Mouse (Mus musculus) heart, embryonic 12.5 days (tissue): ENCODE results near the gene Aatf. TPM values are rescaled to one million over a fixed set of nuclear protein-coding genes. Genes with fewer than 3 reads are reported as not detected.
A peak's percentile ranks its signal among the peaks of the same experiment; 100 is the strongest.

Source experiments
- ATAC-seq: fragments of 200-750 bp; cut with Nextera tagmentation; 2 replicates; pipeline ENCODE4 v1.8.0; 2017; ENCODE audit warnings: moderate TSS enrichment, moderate library complexity; ENCODE audit not compliant: insufficient number of reproducible peaks, low FRiP score
- H3K27ac ChIP-seq: fragments of 300-500 bp; sonication (generic); 2 replicates; pipeline ENCODE4 v1.5.1; 2016; ENCODE audit warnings: mild to moderate bottlenecking, moderate library complexity; ENCODE audit not compliant: poor library complexity, severe bottlenecking
- H3K27me3 ChIP-seq: fragments of 300-500 bp; sonication (generic); replicated peaks from 2 replicates; pipeline ENCODE4 v1.6.1; 2016; ENCODE audit warnings: mild to moderate bottlenecking, moderate library complexity
- H3K36me3 ChIP-seq: fragments of 300-500 bp; sonication (generic); 2 replicates; pipeline ENCODE4 v1.6.1; 2016; ENCODE audit warnings: mild to moderate bottlenecking, moderate library complexity
- H3K4me1 ChIP-seq: fragments of 300-500 bp; sonication (generic); replicated peaks from 2 replicates; pipeline ENCODE4 v1.6.1; 2016; ENCODE audit warnings: mild to moderate bottlenecking
- H3K4me2 ChIP-seq: fragments of 300-500 bp; sonication (generic); 2 replicates; pipeline ENCODE4 v1.6.1; 2016; ENCODE audit warnings: mild to moderate bottlenecking, moderate library complexity
- H3K4me3 ChIP-seq: fragments of 300-500 bp; sonication (generic); 2 replicates; pipeline ENCODE4 v1.5.1; 2016; ENCODE audit warnings: mild to moderate bottlenecking
- H3K9ac ChIP-seq: fragments of 300-500 bp; sonication (generic); 2 replicates; pipeline ENCODE4 v1.6.1; 2016; ENCODE audit warnings: mild to moderate bottlenecking, moderate library complexity
- H3K9me3 ChIP-seq: fragments of 300-500 bp; sonication (generic); replicated peaks from 2 replicates; pipeline ENCODE4 v1.6.1; 2016; ENCODE audit warnings: mild to moderate bottlenecking, moderate library complexity
- WGBS: fragments of 180-500 bp; shearing (Covaris S2); methylation state at CpG from one replicate; pipeline ENCODE4 v1.1.7; 2016; 5-methylcytosine and 5-hydroxymethylcytosine counted together
- polyA plus RNA-seq: library from polyadenylated mRNA; unstranded; fragments of >200 nt; fragmentation: Nextera tagmentation; extraction: Ambion mirVana; gene quantifications from 2 replicates; pipeline ENCODE4 v1.2.1, GENCODE M21; 2016

Gene Aatf
- polyA plus RNA-seq, 1 experiment from 2014 or later, result 28.6 TPM

GRCm38 (mm10) chr11:84526976-84527860 is 13.9 kb upstream of the Aatf start:
- H3K36me3 ChIP-seq, result no peaks in the 10 kb centered on the region
- H3K27me3 ChIP-seq, result peaks cover 100% of the 10 kb centered on the region
- no peak overlapping the region for H3K4me3 ChIP-seq
- ATAC-seq, result no peak
- H3K27ac ChIP-seq, result no peak overlapping the region
- H3K4me1 ChIP-seq, result peaks cover 49% of the 10 kb centered on the region
- H3K4me2 ChIP-seq, result no peak overlapping the region
- 4% methylated on average over 29 of the region's 29 CpGs for WGBS
- H3K9me3 ChIP-seq, result no peaks in the 10 kb centered on the region
- no peak overlapping the region for H3K9ac ChIP-seq

- no peaks in the 10 kb centered on the region for H3K9me3 ChIP-seq
- H3K36me3 ChIP-seq, result no peaks in the 10 kb centered on the region
- peak overlapping the region; percentile 86 for H3K4me2 ChIP-seq
- H3K27me3 ChIP-seq, result peaks cover 100% of the 10 kb centered on the region
- WGBS, result under 1% methylated on average over 10 of the region's 10 CpGs
- H3K4me3 ChIP-seq, result peak overlapping the region; percentile 57
- no peak for ATAC-seq
- peaks cover 49% of the 10 kb centered on the region for H3K4me1 ChIP-seq
- no peak overlapping the region for H3K27ac ChIP-seq
- H3K9ac ChIP-seq, result no peak overlapping the region
These were observed 13.1 kb upstream of the Aatf start for GRCm38 (mm10) chr11:84526451-84526850.

- Histone ChIP-seq H3K4me2 (peak within 1 kb of the TSS; percentile 86), H3K4me3 (peak within 1 kb of the TSS; percentile 57), H3K27me3 (peaks cover 100% of the 10 kb centered on the region), H3K27ac (no peak within 1 kb of the TSS), H3K9ac (0 out of 2 replicates have a peak within 1 kb of the TSS, but pooled peaks have one; percentile 9), H3K4me1 (peaks cover 49% of the 10 kb centered on the region), H3K9me3 (no peaks in the 10 kb centered on the region), H3K36me3 (no peaks in the 10 kb centered on the region)
- ATAC-seq, result no peak
- WGBS, result under 1% methylated on average over 64 of the region's 64 CpGs
These were observed 12.3 kb upstream of the Aatf start, which contains the start of gene Lhx1 for GRCm38 (mm10) chr11:84525421-84526274. Gene Lhx1, minus strand, starts transcription at chr11:84525535.

GRCm38 (mm10) chr11:84524511-84525270 is 11.4 kb upstream of the Aatf start:
- H3K4me1 ChIP-seq, result peaks cover 50% of the 10 kb centered on the region
- under 1% methylated on average over 48 of the region's 48 CpGs for WGBS

GRCm38 (mm10) chr11:84523841-84524510 is 10.7 kb upstream of the Aatf start:
- Histone ChIP-seq H3K9me3 (no peaks in the 10 kb centered on the region), H3K4me2 (peak overlapping the region; percentile 86), H3K4me1 (peaks cover 43% of the 10 kb centered on the region), H3K4me3 (peak overlapping the region; percentile 57), H3K27ac (no peak overlapping the region), H3K27me3 (peaks cover 100% of the 10 kb centered on the region), H3K36me3 (no peaks in the 10 kb centered on the region), H3K9ac (no peak overlapping the region)
- ATAC-seq, result no peak
- under 1% methylated on average over 35 of the region's 35 CpGs for WGBS

More at GRCm38 (mm10) chr11:84524511-84525270, 11.4 kb upstream of the Aatf start:
- no peak overlapping the region for H3K9ac ChIP-seq
- peak overlapping the region; percentile 86 for H3K4me2 ChIP-seq
- no peak overlapping the region for H3K27ac ChIP-seq
- peak overlapping the region; percentile 57 for H3K4me3 ChIP-seq
- 0 out of 2 replicates have a peak, but pooled peaks have one; percentile 39 for ATAC-seq
- no peaks in the 10 kb centered on the region for H3K9me3 ChIP-seq
- H3K27me3 ChIP-seq, result peaks cover 100% of the 10 kb centered on the region
- no peaks in the 10 kb centered on the region for H3K36me3 ChIP-seq

GRCm38 (mm10) chr11:84523321-84523831 is 10.1 kb upstream of the Aatf start:
- Histone ChIP-seq H3K4me1 (peaks cover 39% of the 10 kb centered on the region), H3K27ac (no peak overlapping the region), H3K4me2 (peak overlapping the region; percentile 86; the same call in 1 of the 2 replicates), H3K9ac (no peak overlapping the region), H3K4me3 (peak overlapping the region; percentile 57; the same call in 1 of the 2 replicates), H3K36me3 (no peaks in the 10 kb centered on the region), H3K27me3 (peaks cover 100% of the 10 kb centered on the region), H3K9me3 (no peaks in the 10 kb centered on the region)
- 2% methylated on average over 16 of the region's 16 CpGs for WGBS
- no peak for ATAC-seq

- Histone ChIP-seq H3K4me3 (peak overlapping the region; percentile 29), H3K4me2 (peak overlapping the region; percentile 56), H3K27me3 (peaks cover 97% of the 10 kb centered on the region), H3K9me3 (no peaks in the 10 kb centered on the region), H3K27ac (no peak overlapping the region), H3K4me1 (peaks cover 39% of the 10 kb centered on the region), H3K36me3 (no peaks in the 10 kb centered on the region), H3K9ac (no peak overlapping the region)
- ATAC-seq, result no peak
- under 1% methylated on average over 40 of the region's 40 CpGs for WGBS
These were observed 9.4 kb upstream of the Aatf start for GRCm38 (mm10) chr11:84522577-84523320.

GRCm38 (mm10) chr11:84521751-84522299 is 8.5 kb upstream of the Aatf start:
- H3K4me3 ChIP-seq, result peak overlapping the region; percentile 29; the same call in 1 of the 2 replicates
- no peaks in the 10 kb centered on the region for H3K9me3 ChIP-seq
- no peak overlapping the region for H3K4me2 ChIP-seq
- peaks cover 92% of the 10 kb centered on the region for H3K27me3 ChIP-seq
- H3K9ac ChIP-seq, result no peak overlapping the region
- H3K4me1 ChIP-seq, result peaks cover 39% of the 10 kb centered on the region
- no peak for ATAC-seq
- H3K36me3 ChIP-seq, result no peaks in the 10 kb centered on the region
- WGBS, result 24% methylated on average over 24 of the region's 24 CpGs
- no peak overlapping the region for H3K27ac ChIP-seq

- peaks cover 92% of the 10 kb centered on the region for H3K27me3 ChIP-seq
- 46% methylated on average over 3 of the region's 3 CpGs for WGBS
- H3K9ac ChIP-seq, result no peak overlapping the region
- no peak for ATAC-seq
- peaks cover 35% of the 10 kb centered on the region for H3K4me1 ChIP-seq
- no peak overlapping the region for H3K4me3 ChIP-seq
- no peak overlapping the region for H3K27ac ChIP-seq
- H3K9me3 ChIP-seq, result no peaks in the 10 kb centered on the region
- no peak overlapping the region for H3K4me2 ChIP-seq
- H3K36me3 ChIP-seq, result no peaks in the 10 kb centered on the region
These were observed 7.7 kb upstream of the Aatf start for GRCm38 (mm10) chr11:84521071-84521390.
